Mouse (Mus musculus) neural tube, embryonic 12.5 days (tissue): ENCODE measurements around the gene Strn4. TPM values are rescaled to one million over a fixed set of nuclear protein-coding genes. Genes with fewer than 3 reads are reported as not detected.

Source experiments
- ATAC-seq: fragments of 200-750 bp; cut with Nextera tagmentation; 2 replicates; pipeline ENCODE4 v1.8.0; 2017; ENCODE audit warnings: low read depth, mild to moderate bottlenecking, moderate TSS enrichment, moderate library complexity; ENCODE audit not compliant: low FRiP score
- H3K27ac ChIP-seq: fragments of 300-500 bp; sonication (generic); 2 replicates; pipeline ENCODE4 v1.5.1; 2016
- H3K27me3 ChIP-seq: fragments of 300-500 bp; sonication (generic); replicated peaks from 2 replicates; pipeline ENCODE4 v1.6.1; 2016; ENCODE audit warnings: mild to moderate bottlenecking
- H3K36me3 ChIP-seq: fragments of 300-500 bp; sonication (generic); 2 replicates; pipeline ENCODE4 v1.6.1; 2016; ENCODE audit warnings: mild to moderate bottlenecking
- H3K4me1 ChIP-seq: fragments of 300-500 bp; sonication (generic); 2 replicates; pipeline ENCODE4 v1.6.1; 2016
- H3K4me2 ChIP-seq: fragments of 300-500 bp; sonication (generic); replicated peaks from 2 replicates; pipeline ENCODE4 v1.6.1; 2016; ENCODE audit warnings: mild to moderate bottlenecking
- H3K4me3 ChIP-seq: fragments of 300-500 bp; sonication (generic); 2 replicates; pipeline ENCODE4 v1.5.1; 2016
- H3K9ac ChIP-seq: fragments of 300-500 bp; sonication (generic); 2 replicates; pipeline ENCODE4 v1.6.1; 2016; ENCODE audit warnings: mild to moderate bottlenecking
- H3K9me3 ChIP-seq: fragments of 300-500 bp; sonication (generic); 2 replicates; pipeline ENCODE4 v1.6.1; 2016; ENCODE audit warnings: mild to moderate bottlenecking
- WGBS: fragments of 180-500 bp; shearing (Covaris S2); methylation state at CpG from one replicate; pipeline ENCODE4 v1.1.7; 2016; 5-methylcytosine and 5-hydroxymethylcytosine counted together
- polyA plus RNA-seq: library from polyadenylated mRNA; unstranded; fragments of >200 nt; fragmentation: Nextera tagmentation; extraction: Ambion mirVana; gene quantifications from 2 replicates; pipeline ENCODE4 v1.2.1, GENCODE M21; 2016

The Strn4 gene
- polyA plus RNA-seq, 1 experiment from 2014 or later, result 170 TPM

DNA sequence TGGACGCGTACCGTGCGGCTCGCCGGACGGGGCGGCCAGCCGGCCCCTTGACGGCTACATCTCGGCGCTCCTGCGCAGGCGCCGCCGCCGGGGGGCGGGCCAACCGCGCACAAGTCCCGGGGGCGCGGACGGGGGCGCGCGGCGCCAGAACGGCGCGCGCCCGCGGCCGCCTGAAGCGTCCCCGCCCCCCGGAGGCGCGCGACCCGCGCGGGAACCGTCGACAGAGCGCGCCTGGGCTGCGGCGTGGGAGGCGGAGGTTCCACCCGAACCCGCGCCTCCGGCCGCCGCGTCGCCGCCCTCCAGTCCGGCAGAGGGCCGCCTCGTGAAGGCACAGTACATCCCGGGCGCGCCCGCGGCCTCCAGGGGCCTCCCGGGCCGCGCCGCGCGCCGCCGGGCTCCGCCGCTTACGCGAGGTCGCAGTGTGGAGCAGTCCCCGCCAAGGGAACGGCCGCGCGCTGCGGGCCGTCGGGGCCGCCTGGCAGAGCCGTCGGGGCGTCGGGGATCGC lies 69.6 kb downstream of the Strn4 start:
- Histone ChIP-seq H3K4me3 (peak overlapping the region; percentile 23), H3K4me2 (peak overlapping the region; percentile 45), H3K9me3 (peaks cover 13% of the 10 kb centered on the region; the same call in 1 of the 2 replicates), H3K9ac (no peak overlapping the region), H3K4me1 (peaks cover 8% of the 10 kb centered on the region), H3K27me3 (peaks cover 49% of the 10 kb centered on the region), H3K27ac (no peak overlapping the region), H3K36me3 (peaks cover 47% of the 10 kb centered on the region)
- 12% methylated on average over 83 of the region's 95 CpGs for WGBS
- ATAC-seq, result 0 out of 2 replicates have a peak, but pooled peaks have one; percentile 6

DNA sequence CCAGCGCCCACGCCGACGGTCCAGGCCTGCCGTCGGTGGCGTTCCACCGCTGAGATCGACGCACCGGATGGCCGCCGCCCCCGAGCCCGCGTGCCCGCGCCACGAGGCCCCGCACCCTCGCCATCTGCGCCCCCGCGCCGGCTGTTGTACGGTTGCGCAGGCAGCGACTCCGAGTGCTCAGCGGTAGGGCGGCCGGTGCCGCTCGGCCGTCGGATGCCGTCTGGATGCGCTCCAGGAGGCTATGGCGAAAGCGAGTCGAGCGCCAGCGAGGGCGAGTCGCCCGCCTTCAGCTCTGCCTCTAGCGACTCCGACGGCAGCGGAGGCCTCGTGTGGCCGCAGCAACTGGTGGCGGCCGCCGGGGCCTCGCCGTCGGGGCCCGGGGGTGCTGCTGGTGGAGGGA lies 70.2 kb downstream of the Strn4 start:
- WGBS, result 36% methylated on average over 59 of the region's 59 CpGs
- Histone ChIP-seq H3K4me1 (peaks cover 7% of the 10 kb centered on the region; the same call in 1 of the 2 replicates), H3K9ac (no peak overlapping the region), H3K9me3 (peaks cover 13% of the 10 kb centered on the region; the same call in 1 of the 2 replicates), H3K4me2 (peak overlapping the region; percentile 45), H3K4me3 (peak overlapping the region; percentile 23), H3K27ac (no peak overlapping the region), H3K27me3 (peaks cover 53% of the 10 kb centered on the region), H3K36me3 (peaks cover 47% of the 10 kb centered on the region)
- no peak for ATAC-seq

Other genes with a start within 250 kb of the Strn4 start
- gene Arhgap35, start 200.9 kb upstream of the Strn4 start, polyA plus RNA-seq, result 33.5 and 36.8 TPM in 2 replicates
- not detected in 2 replicates for gene Ceacam15, start 140.2 kb upstream of the Strn4 start, polyA plus RNA-seq
- gene Ceacam9, start 94.0 kb upstream of the Strn4 start, polyA plus RNA-seq, result not detected in 2 replicates
- 286 and 298 TPM in 2 replicates for gene Ap2s1, start 77.5 kb upstream of the Strn4 start, polyA plus RNA-seq
- 17.8 and 18.9 TPM in 2 replicates for gene Slc1a5, start 34.5 kb upstream of the Strn4 start, polyA plus RNA-seq
- gene Fkrp, start 843 bp downstream of the Strn4 start, polyA plus RNA-seq, result 35.7 and 36.2 TPM in 2 replicates
- gene Prkd2, start 27.0 kb downstream of the Strn4 start, polyA plus RNA-seq, result 9.5 and 10.4 TPM in 2 replicates
- gene Dact3, start 59.4 kb downstream of the Strn4 start, polyA plus RNA-seq, result 9.0 and 10.2 TPM in 2 replicates
- gene Gng8, start 75.9 kb downstream of the Strn4 start, polyA plus RNA-seq, result 8.4 and 9.6 TPM in 2 replicates
- gene Ptgir, start 90.6 kb downstream of the Strn4 start, polyA plus RNA-seq, result 1.5 and 3.0 TPM in 2 replicates
- 213 and 232 TPM in 2 replicates for gene Calm3, start 108.2 kb downstream of the Strn4 start, polyA plus RNA-seq
- gene Pnmal2, start 128.8 kb downstream of the Strn4 start, polyA plus RNA-seq, result 40.2 and 47.5 TPM in 2 replicates
- gene Pnmal1, start 143.8 kb downstream of the Strn4 start, polyA plus RNA-seq, result 25.6 and 26.2 TPM in 2 replicates
- gene Gm42372, start 167.2 kb downstream of the Strn4 start, polyA plus RNA-seq, result 1.5 and 2.0 TPM in 2 replicates
- gene Ccdc8, start 176.8 kb downstream of the Strn4 start, polyA plus RNA-seq, result 7.9 and 15.3 TPM in 2 replicates
- 112 and 113 TPM in 2 replicates for gene Ppp5c, start 212.0 kb downstream of the Strn4 start, polyA plus RNA-seq
- gene Hif3a, start 246.5 kb downstream of the Strn4 start, polyA plus RNA-seq, result 5.2 and 5.7 TPM in 2 replicates